Mouse (Mus musculus) myocyte (in vitro differentiated cells): ENCODE measurements around the gene Kdr.

Experiments
- E2F4 ChIP-seq: IDR thresholded peaks from one replicate; pipeline ENCODE4 v1.6.1; 2011; ENCODE audit warnings: mild to moderate bottlenecking, control low read depth, moderate library complexity; ENCODE audit not compliant: insufficient read depth
- MAX ChIP-seq: IDR thresholded peaks from one replicate; pipeline ENCODE4 v1.6.1; 2011; ENCODE audit warnings: low read depth, mild to moderate bottlenecking, control low read depth
- MYOG ChIP-seq, 3 experiments: IDR thresholded peaks; one replicate each; pipeline ENCODE4 v1.6.1; 2011; ENCODE audit warnings: control low read depth in 2 of 3, low read depth in 2 of 3, mild to moderate bottlenecking in 2 of 3; ENCODE audit not compliant: insufficient read length in 2 of 3, control insufficient read depth in 1 of 3, insufficient read depth in 1 of 3
- POLR2A ChIP-seq: IDR thresholded peaks from one replicate; pipeline ENCODE4 v1.6.1; 2011; ENCODE audit warnings: low read depth, mild to moderate bottlenecking, control low read depth, moderate library complexity; ENCODE audit not compliant: insufficient read length
- POLR2AphosphoS2 ChIP-seq: IDR thresholded peaks from one replicate; pipeline ENCODE4 v1.6.1; 2011; ENCODE audit warnings: low read depth, control low read depth; ENCODE audit not compliant: insufficient read length
- REST ChIP-seq: IDR thresholded peaks from one replicate; pipeline ENCODE4 v1.6.1; 2011; ENCODE audit warnings: mild to moderate bottlenecking, control low read depth, moderate library complexity; ENCODE audit not compliant: insufficient read depth, insufficient read length
- SRF ChIP-seq: IDR thresholded peaks from one replicate; pipeline ENCODE4 v1.6.1; 2011; ENCODE audit warnings: low read depth; ENCODE audit not compliant: control insufficient read depth, insufficient read length
- TCF12 ChIP-seq: IDR thresholded peaks from one replicate; pipeline ENCODE4 v1.6.1; 2011; ENCODE audit warnings: mild to moderate bottlenecking, control low read depth; ENCODE audit not compliant: poor library complexity, insufficient read depth, severe bottlenecking
- USF1 ChIP-seq: IDR thresholded peaks from one replicate; pipeline ENCODE4 v1.6.1; 2011; ENCODE audit warnings: low read depth, mild to moderate bottlenecking, control low read depth, moderate library complexity

DNA sequence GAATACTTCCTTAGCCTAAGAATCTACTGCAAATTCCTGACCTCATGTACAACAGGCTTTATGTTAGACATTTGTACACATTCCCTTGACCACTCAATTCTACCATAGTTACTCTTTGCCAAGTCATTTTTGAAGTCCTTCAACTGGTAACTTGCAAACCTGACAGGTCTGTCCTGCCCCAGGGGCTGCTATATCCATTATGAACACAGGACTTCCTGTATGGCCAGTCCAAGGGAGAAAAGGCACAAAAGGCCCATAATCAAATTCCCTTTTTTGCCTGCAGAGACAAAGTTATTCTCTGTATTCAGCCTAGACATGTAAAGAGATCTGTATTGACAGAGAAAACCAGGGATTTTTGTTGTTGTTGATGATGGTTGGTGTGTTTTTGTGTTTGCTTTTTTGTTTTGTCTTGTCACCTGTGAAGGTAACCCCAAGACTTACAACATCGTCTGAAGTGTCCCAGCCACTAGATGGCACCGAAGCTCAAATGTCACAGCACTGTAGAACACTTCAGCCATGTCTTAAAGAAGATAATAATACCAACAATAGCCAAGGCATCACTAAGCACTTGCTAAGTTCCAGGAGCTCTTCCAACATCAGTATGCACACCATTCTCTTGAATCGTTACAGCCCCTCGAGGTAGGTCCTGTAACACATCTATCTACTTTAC, 47.9 kb upstream of the Kdr start:
- no peak for TF ChIP-seq POLR2A
- TF ChIP-seq POLR2AphosphoS2, result no peak
- no peak for TF ChIP-seq TCF12
- TF ChIP-seq SRF, result no peak
- TF ChIP-seq REST, result no peak
- no peak for TF ChIP-seq E2F4
- no peak for TF ChIP-seq MYOG (IDR thresholded peaks at IDR 0.05; ENCODE audit: control insufficient read depth in 1 of 3, insufficient read depth in 1 of 3, insufficient read length in 2 of 3, low read depth in 2 of 3)
- no peak for TF ChIP-seq MAX
- no peak for TF ChIP-seq USF1
